Mouse (Mus musculus) ES-Bruce4 (cell line): ENCODE data around the gene Tra2a. TPM values are rescaled to one million over a fixed set of nuclear protein-coding genes. Genes with fewer than 3 reads are reported as not detected.

ENCODE experiments used
- H3K27ac ChIP-seq: 2 replicates; pipeline ENCODE4 v1.5.1; 2012; ENCODE audit warnings: low read length, inconsistent platforms; ENCODE audit not compliant: insufficient read depth
- H3K27me3 ChIP-seq: 2 replicates; pipeline ENCODE4 v1.6.1; 2012; ENCODE audit warnings: mild to moderate bottlenecking, low read length, inconsistent platforms; ENCODE audit not compliant: control insufficient read depth, poor library complexity, insufficient read depth, severe bottlenecking
- H3K36me3 ChIP-seq: 2 replicates; pipeline ENCODE4 v1.6.1; 2012; ENCODE audit warnings: inconsistent platforms, mild to moderate bottlenecking, low read length, moderate library complexity; ENCODE audit not compliant: control insufficient read depth, poor library complexity, insufficient read depth, severe bottlenecking
- H3K4me1 ChIP-seq: one replicate; pipeline ENCODE4 v1.8.1; 2011; ENCODE audit warnings: low read length; ENCODE audit not compliant: control insufficient read depth, insufficient read depth
- H3K4me3 ChIP-seq: 2 replicates; pipeline ENCODE4 v1.5.1; 2011; ENCODE audit warnings: low read depth, mild to moderate bottlenecking, low read length
- H3K9ac ChIP-seq: 2 replicates; pipeline ENCODE4 v1.6.1; 2012; ENCODE audit warnings: low read depth, mild to moderate bottlenecking, inconsistent platforms; ENCODE audit not compliant: poor library complexity, severe bottlenecking
- H3K9me3 ChIP-seq: replicated peaks from 2 replicates; pipeline ENCODE4 v1.6.1; 2012; ENCODE audit warnings: mild to moderate bottlenecking, low read length, inconsistent platforms; ENCODE audit not compliant: control insufficient read depth, poor library complexity, insufficient read depth, severe bottlenecking
- CTCF ChIP-seq: IDR thresholded peaks from one replicate; pipeline ENCODE4 v1.8.1; 2011; ENCODE audit warnings: low read depth, low read length
- EP300 ChIP-seq: IDR thresholded peaks from 2 replicates; pipeline ENCODE4 v1.6.1; 2011; ENCODE audit warnings: low read depth, low read length; ENCODE audit not compliant: insufficient read depth
- POLR2A ChIP-seq: IDR thresholded peaks from one replicate; pipeline ENCODE4 v1.8.1; 2011; ENCODE audit warnings: low read length; ENCODE audit not compliant: insufficient read depth
- polyA plus RNA-seq: library from polyadenylated mRNA; stranded (reverse); fragments of >200 nt; gene quantifications from 2 replicates; pipeline ENCODE4 v1.2.4, GENCODE M21; 2011; ENCODE audit warnings: low read depth; ENCODE audit not compliant: missing spikeins, insufficient read depth, insufficient read length

Tra2a gene
- 312 and 328 TPM in 2 replicates for polyA plus RNA-seq

GRCm38 (mm10) chr6:49263847-49264243, at the start of gene Tra2a:
Tra2a (minus strand) TSS chr6:49264033.
- no peaks in the 10 kb centered on the region for H3K9me3 ChIP-seq
- H3K27ac ChIP-seq, result peak within 1 kb of the TSS; percentile 78
- TF ChIP-seq CTCF, result no peak
- TF ChIP-seq EP300, result 0 out of 2 replicates have a peak, but pooled peaks have one; percentile 22
- TF ChIP-seq POLR2A, result peak; percentile 96
- H3K36me3 ChIP-seq, result peaks cover 5% of the 10 kb centered on the region
- peak within 1 kb of the TSS; percentile 95 for H3K4me3 ChIP-seq
- H3K27me3 ChIP-seq, result no peaks in the 10 kb centered on the region
- H3K4me1 ChIP-seq, result no peaks in the 10 kb centered on the region
- H3K9ac ChIP-seq, result peak within 1 kb of the TSS; percentile 98

GRCm38 (mm10) chr6:49298286-49298685, 34.5 kb upstream of the Tra2a start:
- H3K9ac ChIP-seq, result no peak overlapping the region
- H3K27me3 ChIP-seq, result no peaks in the 10 kb centered on the region
- H3K27ac ChIP-seq, result peak overlapping the region; percentile 81
- no peak overlapping the region for H3K4me3 ChIP-seq
- H3K4me1 ChIP-seq, result peaks cover 8% of the 10 kb centered on the region
- H3K9me3 ChIP-seq, result peaks cover 4% of the 10 kb centered on the region; the same call in 1 of the 2 replicates
- TF ChIP-seq CTCF (no peak), EP300 (no peak), POLR2A (no peak)
- H3K36me3 ChIP-seq, result no peaks in the 10 kb centered on the region

DNA sequence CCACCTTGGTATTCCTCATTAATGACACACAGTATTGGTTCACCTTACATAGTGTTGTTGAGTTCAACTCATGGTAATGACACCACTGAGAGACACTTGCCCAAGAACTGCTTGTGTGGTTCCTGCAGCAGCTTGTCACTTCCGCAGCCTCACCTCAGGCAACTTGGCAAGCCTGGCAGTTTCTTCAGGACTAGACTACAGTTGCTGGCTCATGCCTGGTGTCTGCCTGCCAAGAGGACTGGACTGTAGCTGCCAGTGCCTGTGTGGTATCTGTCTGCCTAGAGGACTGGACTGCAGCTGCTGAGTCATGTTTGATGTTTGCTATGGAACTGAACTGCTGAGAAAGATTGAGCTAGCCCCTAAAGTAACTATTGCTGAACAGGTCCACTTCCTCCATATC, 18.3 kb upstream of the Tra2a start:
- TF ChIP-seq CTCF (no peak), EP300 (no peak), POLR2A (no peak)
- H3K4me1 ChIP-seq, result no peaks in the 10 kb centered on the region
- no peak overlapping the region for H3K27ac ChIP-seq
- H3K4me3 ChIP-seq, result no peak overlapping the region
- H3K9me3 ChIP-seq, result peaks cover 22% of the 10 kb centered on the region
- no peak overlapping the region for H3K9ac ChIP-seq
- no peaks in the 10 kb centered on the region for H3K36me3 ChIP-seq
- no peaks in the 10 kb centered on the region for H3K27me3 ChIP-seq

- TF ChIP-seq EP300, result no peak
- TF ChIP-seq CTCF, result no peak
- no peak for TF ChIP-seq POLR2A
- Histone ChIP-seq H3K27ac (no peak overlapping the region), H3K9ac (no peak overlapping the region), H3K4me1 (no peaks in the 10 kb centered on the region), H3K9me3 (peaks cover 33% of the 10 kb centered on the region), H3K4me3 (no peak overlapping the region), H3K36me3 (no peaks in the 10 kb centered on the region), H3K27me3 (no peaks in the 10 kb centered on the region)
These were observed 17.1 kb upstream of the Tra2a start for GRCm38 (mm10) chr6:49280942-49281341.

GRCm38 (mm10) chr6:49275296-49275695, 11.5 kb upstream of the Tra2a start:
- peak overlapping the region; percentile 95 for H3K27ac ChIP-seq
- no peaks in the 10 kb centered on the region for H3K27me3 ChIP-seq
- no peak for TF ChIP-seq CTCF
- no peaks in the 10 kb centered on the region for H3K4me1 ChIP-seq
- H3K36me3 ChIP-seq, result no peaks in the 10 kb centered on the region
- no peak overlapping the region for H3K9ac ChIP-seq
- no peak overlapping the region for H3K4me3 ChIP-seq
- peaks cover 48% of the 10 kb centered on the region for H3K9me3 ChIP-seq

- no peak for TF ChIP-seq POLR2A
- 0 out of 2 replicates have a peak, but pooled peaks have one; percentile 8 for TF ChIP-seq EP300
- no peak for TF ChIP-seq CTCF
- Histone ChIP-seq H3K27ac (peak overlapping the region; percentile 95), H3K4me1 (no peaks in the 10 kb centered on the region), H3K4me3 (no peak overlapping the region), H3K9me3 (peaks cover 45% of the 10 kb centered on the region), H3K27me3 (no peaks in the 10 kb centered on the region), H3K36me3 (no peaks in the 10 kb centered on the region), H3K9ac (peak overlapping the region; percentile 1; the same call in 1 of the 2 replicates)
These were observed 10.7 kb upstream of the Tra2a start for GRCm38 (mm10) chr6:49274416-49275091.
